Mouse (Mus musculus): ENCODE data around the gene Psmd13. TPM values are rescaled to one million over a fixed set of nuclear protein-coding genes. Genes with fewer than 3 reads are reported as not detected.

Gene Psmd13
- polyA plus RNA-seq, 1 experiment from 2014 or later: 78.6 TPM

- WGBS (ENCODE audit: missing documents): 95% methylated on average over 10 of the region's 10 CpGs
- no peak overlapping the region for H3K4me3 ChIP-seq (ENCODE audit: inconsistent target)
- H3K36me3 ChIP-seq (ENCODE audit: inconsistent target): peaks cover 13% of the 10 kb centered on the region
- no peak overlapping the region for H3K27ac ChIP-seq
- peaks cover 11% of the 10 kb centered on the region for H3K79me2 ChIP-seq (ENCODE audit: inconsistent target)
Measured at GRCm38 (mm10) chr7:140848591-140848990, 33.2 kb upstream of the Psmd13 start.

GRCm38 (mm10) chr7:140851916-140852315 lies 29.9 kb upstream of the Psmd13 start:
- Histone ChIP-seq H3K79me2 (ENCODE audit: inconsistent target) (peaks cover 37% of the 10 kb centered on the region), H3K4me3 (ENCODE audit: inconsistent target) (no peak overlapping the region), H3K27ac (no peak overlapping the region), H3K36me3 (ENCODE audit: inconsistent target) (peaks cover 20% of the 10 kb centered on the region)
- 98% methylated on average over 4 of the region's 4 CpGs for WGBS (ENCODE audit: missing documents)

DNA sequence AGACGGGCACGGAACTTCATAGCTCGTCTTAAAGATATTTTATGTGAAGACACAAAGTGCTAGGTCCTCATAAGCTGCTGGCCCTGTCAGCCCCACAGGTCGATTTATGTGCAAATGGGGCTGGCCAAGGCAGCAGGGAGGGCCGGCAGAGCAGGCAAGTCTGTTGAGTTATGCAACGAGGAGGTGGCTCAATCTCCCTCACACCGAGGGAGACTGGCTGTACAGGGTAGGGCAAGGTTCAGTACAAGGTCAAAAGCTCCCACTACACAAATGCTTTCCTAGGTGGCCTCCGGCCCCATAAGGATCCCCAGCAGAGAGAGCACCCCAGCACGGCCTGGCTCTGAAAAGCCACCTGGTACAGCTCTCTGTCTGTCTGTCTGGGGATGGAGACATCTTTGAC lies 28.4 kb upstream of the Psmd13 start:
- 64% methylated on average over 9 of the region's 9 CpGs for WGBS (ENCODE audit: missing documents)
- Histone ChIP-seq H3K79me2 (ENCODE audit: inconsistent target) (peaks cover 48% of the 10 kb centered on the region), H3K36me3 (ENCODE audit: inconsistent target) (peaks cover 20% of the 10 kb centered on the region), H3K27ac (no peak overlapping the region), H3K4me3 (ENCODE audit: inconsistent target) (no peak overlapping the region)

- peaks cover 59% of the 10 kb centered on the region for H3K79me2 ChIP-seq (ENCODE audit: inconsistent target)
- H3K4me3 ChIP-seq (ENCODE audit: inconsistent target): no peak overlapping the region
- no peak overlapping the region for H3K27ac ChIP-seq
- 94% methylated on average over 18 of the region's 18 CpGs for WGBS (ENCODE audit: missing documents)
- peaks cover 25% of the 10 kb centered on the region for H3K36me3 ChIP-seq (ENCODE audit: inconsistent target)
Measured at GRCm38 (mm10) chr7:140854483-140854882, 27.3 kb upstream of the Psmd13 start.

DNA sequence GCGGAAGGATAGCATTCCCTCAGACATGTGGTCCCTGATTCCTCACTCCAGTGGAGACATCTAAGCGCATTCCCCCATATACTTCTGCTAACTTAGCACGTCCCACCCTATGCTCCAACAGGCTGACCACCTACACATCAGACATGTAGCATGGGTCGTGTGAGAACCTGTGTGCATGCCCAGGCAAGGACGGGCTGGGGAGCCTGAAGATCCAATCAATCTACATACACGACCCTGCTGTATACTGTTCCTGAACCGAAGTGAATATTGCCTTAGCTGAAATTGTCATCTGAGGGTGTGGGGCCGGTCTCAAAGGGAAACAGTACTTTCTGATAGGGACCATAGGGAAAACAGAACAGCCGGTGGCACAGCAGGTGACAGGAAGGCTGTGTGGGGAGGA lies 26.6 kb upstream of the Psmd13 start:
- peaks cover 32% of the 10 kb centered on the region for H3K36me3 ChIP-seq (ENCODE audit: inconsistent target)
- 65% methylated on average over 8 of the region's 9 CpGs for WGBS (ENCODE audit: missing documents)
- H3K4me3 ChIP-seq (ENCODE audit: inconsistent target): peak overlapping the region; percentile 90
- H3K79me2 ChIP-seq (ENCODE audit: inconsistent target): peaks cover 66% of the 10 kb centered on the region
- H3K27ac ChIP-seq: peak overlapping the region; percentile 91

DNA sequence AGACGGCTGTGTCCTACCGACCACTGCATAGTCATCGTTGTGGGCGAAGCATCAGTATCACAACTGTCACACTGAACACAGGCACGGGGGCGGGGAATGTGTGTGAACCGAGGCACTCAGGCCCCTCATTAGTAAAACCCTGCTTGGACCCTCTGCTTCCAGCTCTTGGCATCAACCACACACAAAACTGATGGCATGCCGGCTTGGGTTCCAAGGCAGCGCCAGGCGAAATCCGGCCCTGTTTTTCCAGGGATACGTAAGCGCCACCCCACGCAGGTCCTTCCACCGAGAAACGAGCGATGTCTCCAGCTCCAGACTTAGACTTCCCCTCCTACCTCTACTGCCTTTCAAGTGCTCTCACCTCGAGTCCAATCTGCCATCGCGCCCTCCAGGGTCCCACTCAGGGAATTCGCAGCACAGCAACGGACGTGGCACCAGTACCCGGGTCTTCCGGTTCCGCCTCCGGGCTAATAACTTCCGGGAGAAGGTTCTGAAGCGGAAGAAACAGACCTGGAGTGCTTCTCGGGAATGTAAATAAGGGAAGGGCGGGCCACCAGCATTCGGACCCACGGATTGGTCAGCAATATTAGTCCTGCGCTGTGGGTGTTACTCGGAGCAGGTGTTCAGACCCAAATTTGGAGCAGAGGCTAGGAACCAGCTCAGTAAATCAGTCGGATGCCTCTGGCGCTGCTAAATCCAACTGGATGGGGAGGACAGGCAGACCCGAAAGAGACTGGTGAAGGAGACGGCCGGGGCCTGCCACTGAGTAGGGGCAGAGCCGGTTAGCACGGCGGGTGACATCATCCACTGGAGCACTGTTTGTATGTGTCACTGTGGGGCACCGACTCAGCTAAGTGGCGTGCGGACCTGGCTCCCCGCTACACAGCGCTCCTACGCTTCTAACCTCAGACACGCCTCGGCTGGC lies 25.6 kb upstream of the Psmd13 start, which contains the start of gene Gm45785:
Gm45785 (minus strand) TSS at position 472 of the 925 bp plus-strand sequence.
- peaks cover 73% of the 10 kb centered on the region for H3K79me2 ChIP-seq (ENCODE audit: inconsistent target)
- H3K36me3 ChIP-seq (ENCODE audit: inconsistent target): peaks cover 40% of the 10 kb centered on the region
- peak within 1 kb of the TSS; percentile 91 for H3K27ac ChIP-seq
- under 1% methylated on average over 51 of the region's 51 CpGs for WGBS (ENCODE audit: missing documents)
- peak within 1 kb of the TSS; percentile 90 for H3K4me3 ChIP-seq (ENCODE audit: inconsistent target)

DNA sequence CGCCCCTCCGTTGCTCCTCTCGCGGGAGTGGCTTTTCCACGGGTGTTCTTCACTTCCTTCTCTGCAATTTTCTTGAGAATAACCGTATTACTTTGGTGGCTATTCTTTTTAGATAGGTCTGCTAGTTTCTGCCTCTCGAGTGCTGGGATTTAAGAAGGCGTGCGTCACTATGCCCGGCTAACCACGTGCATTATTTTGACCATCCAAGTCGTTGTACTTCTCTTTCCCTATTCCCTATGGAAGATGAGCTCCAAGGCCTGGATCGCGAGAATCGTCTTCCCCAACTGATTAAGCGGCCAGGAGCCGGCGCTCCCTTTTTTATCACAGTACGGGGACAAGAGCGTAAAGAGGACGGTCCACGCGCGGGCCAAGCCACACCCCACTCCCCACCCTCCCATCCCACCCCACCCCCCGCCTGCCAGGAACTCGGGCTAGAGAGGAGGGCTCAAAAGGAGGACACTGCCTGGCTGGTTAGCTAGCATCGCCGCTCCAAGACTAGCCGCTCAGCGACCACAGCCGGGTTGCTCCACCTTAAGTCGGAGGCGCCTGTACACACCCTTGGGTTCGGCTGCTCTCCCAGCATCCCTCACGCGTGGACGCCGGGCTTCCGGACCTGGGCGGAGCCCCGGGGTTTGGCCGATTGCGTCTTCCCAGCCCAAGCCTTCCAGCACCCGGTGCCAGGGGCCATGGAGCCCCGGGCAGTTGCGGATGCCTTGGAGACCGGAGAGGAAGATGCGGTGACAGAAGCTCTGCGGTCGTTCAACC lies 24.8 kb upstream of the Psmd13 start, which contains the start of gene Ric8a:
Ric8a (plus strand) TSS at position 173 of the 765 bp plus-strand sequence.
- 1% methylated on average over 49 of the region's 50 CpGs for WGBS (ENCODE audit: missing documents)
- H3K27ac ChIP-seq: peak within 1 kb of the TSS; percentile 91
- peaks cover 73% of the 10 kb centered on the region for H3K79me2 ChIP-seq (ENCODE audit: inconsistent target)
- H3K36me3 ChIP-seq (ENCODE audit: inconsistent target): peaks cover 48% of the 10 kb centered on the region
- H3K4me3 ChIP-seq (ENCODE audit: inconsistent target): peak within 1 kb of the TSS; percentile 90

- Histone ChIP-seq H3K36me3 (ENCODE audit: inconsistent target) (peaks cover 52% of the 10 kb centered on the region), H3K27ac (peak within 1 kb of the TSS; percentile 91), H3K79me2 (ENCODE audit: inconsistent target) (peaks cover 70% of the 10 kb centered on the region), H3K4me3 (ENCODE audit: inconsistent target) (peak within 1 kb of the TSS; percentile 90)
- WGBS (ENCODE audit: missing documents): 13% methylated on average over 40 of the region's 40 CpGs
Measured at GRCm38 (mm10) chr7:140857550-140858505, 23.9 kb upstream of the Psmd13 start, which contains the start of gene Bet1l. Gene Bet1l (minus strand): TSS chr7:140857577.

GRCm38 (mm10) chr7:140858746-140859145 lies 23.0 kb upstream of the Psmd13 start:
- Histone ChIP-seq H3K4me3 (ENCODE audit: inconsistent target) (peak overlapping the region; percentile 90; the same call in 1 of the 2 replicates), H3K79me2 (ENCODE audit: inconsistent target) (peaks cover 61% of the 10 kb centered on the region), H3K27ac (no peak overlapping the region), H3K36me3 (ENCODE audit: inconsistent target) (peaks cover 52% of the 10 kb centered on the region)
- WGBS (ENCODE audit: missing documents): 82% methylated on average over 8 of the region's 8 CpGs

DNA sequence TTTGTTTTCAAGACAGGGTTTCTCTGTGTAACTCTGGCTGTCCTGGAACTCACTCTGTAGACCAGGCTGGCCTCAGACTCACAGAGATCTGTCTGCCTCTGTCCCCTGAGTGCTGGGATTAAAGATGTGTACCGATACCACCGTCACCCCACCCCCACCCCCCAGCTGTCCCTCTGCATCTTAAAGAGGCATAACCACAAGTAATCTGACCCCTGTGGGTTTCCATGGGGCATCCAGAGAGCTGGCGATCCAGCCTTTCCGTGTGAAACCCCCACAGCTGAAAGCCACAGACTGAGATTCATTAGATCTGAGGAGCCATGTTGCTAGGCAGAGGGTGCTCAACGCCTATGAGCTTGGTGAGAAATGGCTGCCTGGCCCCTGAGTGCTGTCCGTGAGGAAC lies 21.8 kb upstream of the Psmd13 start:
- peaks cover 58% of the 10 kb centered on the region for H3K36me3 ChIP-seq (ENCODE audit: inconsistent target)
- H3K27ac ChIP-seq: no peak overlapping the region
- H3K79me2 ChIP-seq (ENCODE audit: inconsistent target): peaks cover 48% of the 10 kb centered on the region
- 74% methylated on average over 6 of the region's 6 CpGs for WGBS (ENCODE audit: missing documents)
- H3K4me3 ChIP-seq (ENCODE audit: inconsistent target): no peak overlapping the region

DNA sequence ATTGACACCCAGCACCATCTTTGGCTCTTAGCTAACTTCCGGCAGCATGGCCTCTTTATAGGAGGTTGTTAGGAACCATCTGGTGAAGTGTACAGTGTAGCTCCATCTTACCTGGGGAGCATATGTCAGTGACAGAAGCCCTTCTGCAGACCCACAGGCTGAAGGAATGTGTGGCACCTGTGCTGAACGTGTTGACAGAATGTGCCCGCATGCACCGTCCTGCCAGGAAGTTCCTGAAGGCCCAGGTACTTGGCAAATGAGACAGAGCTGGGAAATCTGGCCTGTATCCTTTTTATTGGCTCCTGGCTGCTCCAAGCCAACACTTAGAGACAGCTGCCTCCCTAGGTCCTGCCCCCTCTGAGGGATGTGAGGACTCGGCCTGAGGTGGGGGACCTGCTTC lies 21.0 kb upstream of the Psmd13 start:
- peaks cover 41% of the 10 kb centered on the region for H3K79me2 ChIP-seq (ENCODE audit: inconsistent target)
- peaks cover 58% of the 10 kb centered on the region for H3K36me3 ChIP-seq (ENCODE audit: inconsistent target)
- H3K4me3 ChIP-seq (ENCODE audit: inconsistent target): no peak overlapping the region
- WGBS (ENCODE audit: missing documents): 91% methylated on average over 5 of the region's 5 CpGs
- H3K27ac ChIP-seq: no peak overlapping the region

GRCm38 (mm10) chr7:140864761-140865160 lies 17.0 kb upstream of the Psmd13 start:
- H3K27ac ChIP-seq: no peak overlapping the region
- H3K36me3 ChIP-seq (ENCODE audit: inconsistent target): peaks cover 54% of the 10 kb centered on the region
- WGBS (ENCODE audit: missing documents): 95% methylated on average over 12 of the region's 12 CpGs
- no peak overlapping the region for H3K4me3 ChIP-seq (ENCODE audit: inconsistent target)
- H3K79me2 ChIP-seq (ENCODE audit: inconsistent target): peaks cover 11% of the 10 kb centered on the region

- Histone ChIP-seq H3K27ac (peak overlapping the region; percentile 67), H3K36me3 (ENCODE audit: inconsistent target) (peaks cover 2% of the 10 kb centered on the region; the same call in 1 of the 2 replicates), H3K79me2 (ENCODE audit: inconsistent target) (peaks cover 16% of the 10 kb centered on the region), H3K4me3 (ENCODE audit: inconsistent target) (no peak overlapping the region)
- 0% methylated on average over 4 of the region's 4 CpGs for WGBS (ENCODE audit: missing documents)
Measured at GRCm38 (mm10) chr7:140874224-140874623, 7.5 kb upstream of the Psmd13 start.

- Histone ChIP-seq H3K79me2 (ENCODE audit: inconsistent target) (peaks cover 42% of the 10 kb centered on the region), H3K36me3 (ENCODE audit: inconsistent target) (no peaks in the 10 kb centered on the region; the same call in 1 of the 2 replicates), H3K4me3 (ENCODE audit: inconsistent target) (no peak overlapping the region), H3K27ac (peak overlapping the region; percentile 46)
- 8% methylated on average over 6 of the region's 6 CpGs for WGBS (ENCODE audit: missing documents)
Measured at GRCm38 (mm10) chr7:140877364-140877763, 4.4 kb upstream of the Psmd13 start.
